7 mouse cellular contexts compared by ENCODE assay signal in the genomic region with DNA sequence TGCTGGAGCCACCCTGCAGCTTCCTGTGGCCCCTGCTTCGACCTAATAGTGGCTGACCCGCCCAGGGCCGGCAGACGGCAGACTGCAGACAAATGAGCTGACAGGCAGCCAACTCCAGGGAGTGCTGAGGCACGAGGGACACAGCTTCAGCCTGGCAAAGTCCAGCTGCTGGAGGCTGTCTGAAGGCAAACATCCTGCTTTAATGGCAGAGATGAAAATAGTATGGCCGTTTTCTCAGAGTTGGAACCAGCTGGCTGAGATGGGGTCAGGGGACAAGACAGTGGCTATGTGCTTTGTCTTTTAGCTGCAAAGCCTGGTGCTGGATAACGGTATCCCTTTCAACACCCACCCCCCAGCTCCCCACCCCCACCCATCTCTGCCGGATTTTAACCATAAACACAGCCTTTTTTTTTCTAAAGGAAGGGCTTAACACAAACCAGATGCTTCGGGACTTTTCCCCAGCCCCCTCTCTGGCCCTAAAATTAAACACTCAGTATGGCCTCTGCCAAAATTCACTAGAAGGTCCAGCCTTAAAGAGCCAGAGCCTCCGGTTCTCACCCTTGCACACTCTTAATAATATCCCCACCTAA. TPM values are rescaled to one million over a fixed set of nuclear protein-coding genes. Genes with fewer than 3 reads are reported as not detected.
DNase-seq lines count a peak whose midpoint lies in the region; ATAC-seq and TF ChIP-seq lines count a peak whose summit lies in the region.

No protein-coding gene starts in this region.

- peak overlapping the region; percentile 87 for H3K27ac ChIP-seq in bone marrow macrophage, adult 2 months (ENCODE audit: insufficient read depth, low read depth, low read length)
- peak overlapping the region; percentile 96 for H3K27ac ChIP-seq in embryonic facial prominence, embryonic 11.5 days (replicated peaks; ENCODE audit: low read depth, low read length)
- peak overlapping the region; percentile 89 for H3K27ac ChIP-seq in heart, adult 2 months
- H3K27ac ChIP-seq in limb, embryonic 14.5 days (replicated peaks; ENCODE audit: low read depth, low read length) = peak overlapping the region; percentile 80
- H3K27ac ChIP-seq in midbrain, embryonic 16.5 days (ENCODE audit: low read length) = peak overlapping the region; percentile 36; the same call in 1 of the 2 replicates

- peak; percentile 61 for ATAC-seq in embryonic facial prominence, embryonic 11.5 days (replicated peaks; ENCODE audit: insufficient number of reproducible peaks, low FRiP score, low TSS enrichment, low read depth)
- peak; percentile 85 for ATAC-seq in limb, embryonic 14.5 days (ENCODE audit: low FRiP score, low read depth)
- peak; percentile 61 for ATAC-seq in midbrain, embryonic 16.5 days

- no peak for TF ChIP-seq POLR2A in bone marrow macrophage, adult 2 months (IDR thresholded peaks at IDR 0.05; ENCODE audit: borderline replicate concordance, low read depth, low read length)
- TF ChIP-seq POLR2A in heart, adult 2 months (IDR thresholded peaks at IDR 0.05; ENCODE audit: insufficient read depth, low read depth, low read length) = 0 out of 2 replicates have a peak, but pooled peaks have one; percentile 48
- TF ChIP-seq POLR2A in limb, embryonic 14.5 days (IDR thresholded peaks at IDR 0.05; ENCODE audit: borderline replicate concordance, extremely low read depth, insufficient read depth, insufficient read length) = no peak

- no peak overlapping the region for H3K4me3 ChIP-seq in bone marrow macrophage, adult 2 months (ENCODE audit: insufficient read depth, low read length)
- H3K4me3 ChIP-seq in embryonic facial prominence, embryonic 11.5 days (ENCODE audit: low read depth, low read length) = no peak overlapping the region
- no peak overlapping the region for H3K4me3 ChIP-seq in heart, adult 2 months
- H3K4me3 ChIP-seq in limb, embryonic 14.5 days (replicated peaks; ENCODE audit: low read length) = peak overlapping the region; percentile 18; the same call in 1 of the 2 replicates
- H3K4me3 ChIP-seq in midbrain, embryonic 16.5 days (ENCODE audit: low read depth, low read length) = no peak overlapping the region

- H3K79me2 ChIP-seq in heart, adult 2 months (replicated peaks; ENCODE audit: control insufficient read depth, insufficient read depth, low read length) = no peaks in the 10 kb centered on the region; the same call in 1 of the 2 replicates

- peaks cover 52% of the 10 kb centered on the region for H3K4me1 ChIP-seq in bone marrow macrophage, adult 2 months (ENCODE audit: control insufficient read depth, insufficient read depth, low read length)
- peaks cover 32% of the 10 kb centered on the region for H3K4me1 ChIP-seq in embryonic facial prominence, embryonic 11.5 days (ENCODE audit: control insufficient read depth, insufficient read depth, low read length)
- H3K4me1 ChIP-seq in heart, adult 2 months (ENCODE audit: control insufficient read depth, insufficient read depth, low read length) = peaks cover 32% of the 10 kb centered on the region
- peaks cover 59% of the 10 kb centered on the region for H3K4me1 ChIP-seq in limb, embryonic 14.5 days (ENCODE audit: control insufficient read depth, insufficient read depth, low read length)
- peaks cover 15% of the 10 kb centered on the region; the same call in 1 of the 2 replicates for H3K4me1 ChIP-seq in midbrain, embryonic 16.5 days (ENCODE audit: control insufficient read depth, insufficient read depth, low read length)

- peak overlapping the region; percentile 39 for H3K4me2 ChIP-seq in embryonic facial prominence, embryonic 11.5 days (ENCODE audit: low read depth, low read length)
- H3K4me2 ChIP-seq in limb, embryonic 14.5 days (replicated peaks; ENCODE audit: low read depth, low read length, severe bottlenecking) = peak overlapping the region; percentile 48
- H3K4me2 ChIP-seq in midbrain, embryonic 16.5 days (ENCODE audit: low read length) = peak overlapping the region; percentile 17; the same call in 1 of the 2 replicates

- WGBS in embryonic facial prominence, embryonic 11.5 days = 2% methylated on average over 10 of the region's 10 CpGs
- 3% methylated on average over 10 of the region's 10 CpGs for WGBS in heart, adult 2 months
- 5% methylated on average over 10 of the region's 10 CpGs for WGBS in limb, embryonic 14.5 days
- WGBS in midbrain, embryonic 16.5 days = 4% methylated on average over 10 of the region's 10 CpGs

- TF ChIP-seq CTCF in bone marrow macrophage, adult 2 months (IDR thresholded peaks at IDR 0.05; ENCODE audit: low read depth, low read length) = no peak
- TF ChIP-seq CTCF in heart, adult 2 months (IDR thresholded peaks at IDR 0.05) = peak; percentile 49

- peak overlapping the region; percentile 47 for H3K9ac ChIP-seq in embryonic facial prominence, embryonic 11.5 days (replicated peaks; ENCODE audit: low read length)
- H3K9ac ChIP-seq in heart, adult 2 months (ENCODE audit: low read depth, low read length) = peak overlapping the region; percentile 25
- H3K9ac ChIP-seq in limb, embryonic 14.5 days (ENCODE audit: low read depth, low read length, severe bottlenecking) = 0 out of 2 replicates have a peak overlapping the region, but pooled peaks have one; percentile 3
- no peak overlapping the region for H3K9ac ChIP-seq in midbrain, embryonic 16.5 days (ENCODE audit: low read depth, low read length)

- H3K27me3 ChIP-seq in embryonic facial prominence, embryonic 11.5 days (ENCODE audit: control insufficient read depth, insufficient read depth, low read length) = no peaks in the 10 kb centered on the region
- H3K27me3 ChIP-seq in heart, adult 2 months (ENCODE audit: control insufficient read depth, insufficient read depth, low read length) = no peaks in the 10 kb centered on the region
- H3K27me3 ChIP-seq in limb, embryonic 14.5 days (ENCODE audit: control insufficient read depth, insufficient read depth, low read length) = no peaks in the 10 kb centered on the region
- no peaks in the 10 kb centered on the region for H3K27me3 ChIP-seq in midbrain, embryonic 16.5 days (ENCODE audit: control insufficient read depth, insufficient read depth, low read depth, low read length)

- H3K9me3 ChIP-seq in embryonic facial prominence, embryonic 11.5 days (replicated peaks; ENCODE audit: control insufficient read depth, low read length) = no peaks in the 10 kb centered on the region
- H3K9me3 ChIP-seq in limb, embryonic 14.5 days (ENCODE audit: control insufficient read depth, low read length) = peaks cover 12% of the 10 kb centered on the region; the same call in 1 of the 2 replicates
- H3K9me3 ChIP-seq in midbrain, embryonic 16.5 days (replicated peaks; ENCODE audit: control insufficient read depth, low read length, poor library complexity, severe bottlenecking) = no peaks in the 10 kb centered on the region; the same call in 1 of the 2 replicates

- intact Hi-C loops in heart, adult 2 months (cut with DNase I) = loop anchor here (1.0 to 2.0 kb wide), 2 partner anchors 17 to 30 kb away; a partner anchor contains a TSS

- peak; percentile 81 for TF ChIP-seq EP300 in heart, adult 2 months (IDR thresholded peaks at IDR 0.05; ENCODE audit: insufficient read depth, low read depth, low read length)

- no peaks in the 10 kb centered on the region for H3K36me3 ChIP-seq in embryonic facial prominence, embryonic 11.5 days (replicated peaks; ENCODE audit: control insufficient read depth, insufficient read depth, low read depth, low read length)
- peaks cover 5% of the 10 kb centered on the region for H3K36me3 ChIP-seq in heart, adult 2 months (ENCODE audit: control insufficient read depth, insufficient read depth, low read length)
- H3K36me3 ChIP-seq in limb, embryonic 14.5 days (ENCODE audit: control insufficient read depth, insufficient read depth, low read length) = no peaks in the 10 kb centered on the region
- H3K36me3 ChIP-seq in midbrain, embryonic 16.5 days (ENCODE audit: control insufficient read depth, insufficient read depth, low read length) = no peaks in the 10 kb centered on the region

- peak; percentile 89 for DNase-seq in embryonic facial prominence, embryonic 11.5 days (ENCODE audit: low spot score)
- peak; percentile 87 to 92 for DNase-seq in heart, adult 2 months
- peak; percentile 85 for DNase-seq in kidney, adult 18-20 months
- peak; percentile 94 for DNase-seq in limb, embryonic 14.5 days (ENCODE audit: low spot score)
- peak; percentile 72 for DNase-seq in testis, postnatal 14 days (ENCODE audit: low spot score)

RNA-seq across cellular contexts. Expression of a gene that starts 30.0 kb away (rescaled TPM):
- 60.2 and 62.4 TPM in 2 replicates for polyA plus RNA-seq in bone marrow macrophage, adult 2 months (2012; ENCODE audit: insufficient read depth, insufficient read length, missing spikeins)
- 34.6 and 34.8 TPM in 2 replicates for polyA plus RNA-seq in embryonic facial prominence, embryonic 11.5 days (2014; fragmentation: Nextera tagmentation; extraction: Ambion mirVana)
- 10 to 100 TPM; 30.6 to 31.7 TPM for total RNA-seq in heart, adult 2 months (2021)
- 29.0 and 31.1 TPM in 2 replicates for polyA plus RNA-seq in heart, adult 2 months (2012; rRNA removed)
- polyA plus RNA-seq in limb, embryonic 14.5 days (2012; rRNA removed) = 92.3 and 95.9 TPM in 2 replicates
- polyA plus RNA-seq in limb, embryonic 14.5 days (2014; fragmentation: Nextera tagmentation; extraction: Ambion mirVana) = 35.8 and 39.1 TPM in 2 replicates
- 6.3 and 6.6 TPM in 2 replicates for polyA plus RNA-seq in midbrain, embryonic 16.5 days (2015; fragmentation: Nextera tagmentation; extraction: Ambion mirVana)

Comparison
In these comparisons a context has a peak if more than half of its experiments do, and no peak if none do; other contexts are left out.
1. H3K27ac ChIP-seq: peak in every context shown above with its lines; median percentile 96 in embryonic facial prominence, embryonic 11.5 days; 89 in heart, adult 2 months; 87 in bone marrow macrophage, adult 2 months; 80 in limb, embryonic 14.5 days; 36 in midbrain, embryonic 16.5 days.